Mouse (Mus musculus): ENCODE measurements at regions not wholly inside any gene's neighbourhood (a gene's known extent, or its start where the extent isn't known, plus 50 kb on each side); places are given as distances from the start of the nearest gene placed in this dataset.
A peak's percentile ranks its signal among the peaks of the same experiment; 100 is the strongest.

DNA sequence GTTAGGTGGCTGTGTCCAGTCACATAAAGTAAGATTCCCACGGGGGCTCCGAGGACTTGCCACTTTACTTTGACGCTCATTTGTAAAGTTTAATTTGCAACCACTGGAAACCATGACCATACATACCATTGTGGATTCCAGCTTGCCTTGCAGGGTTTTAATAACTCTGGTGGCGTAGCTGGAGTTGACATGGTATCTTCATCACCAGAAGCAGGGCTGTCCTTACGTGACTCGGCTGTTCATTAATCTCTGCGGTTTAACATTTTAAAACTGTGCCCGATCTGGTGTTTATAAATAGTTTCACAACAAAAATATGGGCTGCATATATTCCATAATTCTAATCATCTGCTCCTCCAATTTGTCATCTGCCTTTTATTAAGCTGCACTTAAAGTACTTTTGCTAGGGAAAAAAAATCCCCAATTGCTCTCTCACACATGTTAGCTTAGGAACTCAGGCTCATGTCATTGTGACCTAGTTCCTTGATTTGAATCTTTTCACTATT lies 159.1 kb downstream of the Ndfip2 start:
- Histone ChIP-seq H3K4me2 (no peak overlapping the region), H3K27ac (replicated peaks) (no peak overlapping the region), H3K36me3 (no peaks in the 10 kb centered on the region), H3K9ac (replicated peaks) (no peak overlapping the region), H3K27me3 (replicated peaks) (no peaks in the 10 kb centered on the region), H3K4me3 (replicated peaks) (no peak overlapping the region), H3K4me1 (no peaks in the 10 kb centered on the region), H3K9me3 (replicated peaks) (no peaks in the 10 kb centered on the region)
- 72% methylated on average over 8 of the region's 8 CpGs for WGBS
- no peak for ATAC-seq (ENCODE audit: low FRiP score)

DNA sequence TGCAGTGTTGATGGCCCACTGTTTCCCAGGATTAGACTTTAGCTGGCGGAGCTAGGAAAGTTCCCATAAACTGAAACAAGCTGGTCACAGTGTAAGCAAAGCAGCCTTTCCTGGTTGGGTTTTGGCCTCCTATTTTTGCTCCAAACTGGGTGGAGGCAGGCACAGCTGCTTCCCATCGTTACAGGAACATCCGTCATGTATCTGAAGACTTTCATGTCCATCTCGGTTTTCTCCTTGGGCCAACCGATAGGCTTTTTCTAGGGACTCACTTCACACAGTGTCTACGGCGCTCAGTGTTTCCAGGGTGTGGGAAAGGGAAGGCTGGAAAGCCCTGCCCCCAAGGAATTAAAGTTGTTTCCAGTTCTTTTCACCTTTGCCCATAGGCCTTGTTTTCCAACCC lies 158.6 kb downstream of the Ndfip2 start:
- Histone ChIP-seq H3K36me3 (no peaks in the 10 kb centered on the region), H3K27me3 (replicated peaks) (no peaks in the 10 kb centered on the region), H3K4me1 (no peaks in the 10 kb centered on the region), H3K9ac (replicated peaks) (no peak overlapping the region), H3K4me2 (no peak overlapping the region), H3K9me3 (replicated peaks) (no peaks in the 10 kb centered on the region), H3K27ac (replicated peaks) (no peak overlapping the region), H3K4me3 (replicated peaks) (no peak overlapping the region)
- ATAC-seq (ENCODE audit: low FRiP score) = no peak
- 66% methylated on average over 7 of the region's 7 CpGs for WGBS

DNA sequence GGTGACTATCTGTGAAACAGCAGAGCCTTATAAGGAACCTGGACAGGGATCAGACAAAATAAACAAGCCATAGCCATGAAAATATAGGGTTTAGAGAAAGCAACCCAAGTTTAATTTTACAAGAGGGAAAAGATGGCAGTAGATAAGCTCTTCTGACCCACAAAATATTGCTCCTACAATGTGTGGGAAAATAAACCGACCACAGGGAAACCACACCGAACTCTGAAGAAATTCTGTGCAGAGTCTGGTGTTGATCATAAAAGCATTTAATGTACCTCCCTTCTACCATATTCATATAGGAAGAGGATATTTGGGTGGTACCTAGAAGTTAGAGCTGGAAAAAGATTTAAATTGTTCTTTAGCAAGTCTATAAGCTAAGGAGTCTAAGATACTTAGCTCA lies 146.3 kb downstream of the Ndfip2 start:
- H3K27ac ChIP-seq (replicated peaks) = no peak overlapping the region
- no peak for ATAC-seq (ENCODE audit: low FRiP score)
- H3K9me3 ChIP-seq (replicated peaks) = no peaks in the 10 kb centered on the region
- 95% methylated on average over 2 of the region's 2 CpGs for WGBS
- H3K9ac ChIP-seq (replicated peaks) = no peak overlapping the region
- no peaks in the 10 kb centered on the region for H3K36me3 ChIP-seq
- H3K4me2 ChIP-seq = no peak overlapping the region
- H3K4me3 ChIP-seq (replicated peaks) = no peak overlapping the region
- no peaks in the 10 kb centered on the region for H3K4me1 ChIP-seq
- H3K27me3 ChIP-seq (replicated peaks) = no peaks in the 10 kb centered on the region

DNA sequence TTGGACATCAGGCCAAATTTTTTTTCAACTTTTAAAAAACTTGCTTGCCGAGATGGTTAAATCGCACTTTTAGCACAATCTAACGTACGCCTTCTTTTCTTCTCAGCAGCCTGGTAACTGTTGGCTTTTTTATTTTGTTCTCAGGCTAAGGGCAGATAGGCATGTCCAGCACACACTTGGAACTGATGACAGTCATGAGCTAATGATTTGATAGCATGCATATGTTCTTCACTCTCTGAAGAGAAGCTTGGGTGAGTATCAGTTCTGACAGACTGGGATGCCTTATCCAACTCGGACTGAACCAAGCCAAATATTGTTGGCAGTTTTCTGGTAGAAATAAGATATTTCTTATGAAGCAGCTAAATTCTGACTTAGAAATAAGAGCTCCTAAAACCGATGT lies 145.9 kb downstream of the Ndfip2 start:
- H3K36me3 ChIP-seq = no peaks in the 10 kb centered on the region
- no peaks in the 10 kb centered on the region for H3K27me3 ChIP-seq (replicated peaks)
- no peaks in the 10 kb centered on the region for H3K9me3 ChIP-seq (replicated peaks)
- no peaks in the 10 kb centered on the region for H3K4me1 ChIP-seq
- no peak overlapping the region for H3K9ac ChIP-seq (replicated peaks)
- WGBS = 92% methylated on average over 6 of the region's 6 CpGs
- no peak overlapping the region for H3K4me2 ChIP-seq
- no peak for ATAC-seq (ENCODE audit: low FRiP score)
- no peak overlapping the region for H3K4me3 ChIP-seq (replicated peaks)
- H3K27ac ChIP-seq (replicated peaks) = no peak overlapping the region

DNA sequence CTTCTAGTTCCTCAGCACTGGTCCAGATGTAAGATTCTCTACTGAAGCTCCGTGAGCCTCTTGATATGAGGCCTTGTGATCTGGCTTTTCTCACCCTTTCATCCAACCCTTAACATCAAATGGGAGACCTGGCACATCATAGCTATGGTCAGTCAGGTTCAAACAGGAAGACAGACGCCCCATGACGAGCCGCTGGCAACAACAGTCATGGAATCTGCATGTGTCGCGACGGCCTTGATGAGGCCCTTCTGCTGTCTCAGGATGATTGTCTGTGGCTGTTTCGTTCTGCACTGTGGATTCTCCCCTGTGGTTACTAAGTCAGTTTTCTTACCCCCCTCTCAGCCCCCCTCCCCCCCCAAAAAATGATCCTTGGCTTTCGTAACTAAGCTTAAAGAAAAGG lies 144.9 kb downstream of the Ndfip2 start:
- Histone ChIP-seq H3K4me1 (no peaks in the 10 kb centered on the region), H3K36me3 (no peaks in the 10 kb centered on the region), H3K27ac (replicated peaks) (no peak overlapping the region), H3K9me3 (replicated peaks) (no peaks in the 10 kb centered on the region), H3K27me3 (replicated peaks) (no peaks in the 10 kb centered on the region), H3K4me2 (no peak overlapping the region), H3K4me3 (replicated peaks) (no peak overlapping the region), H3K9ac (replicated peaks) (no peak overlapping the region)
- WGBS = 95% methylated on average over 9 of the region's 9 CpGs
- no peak for ATAC-seq (ENCODE audit: low FRiP score)

DNA sequence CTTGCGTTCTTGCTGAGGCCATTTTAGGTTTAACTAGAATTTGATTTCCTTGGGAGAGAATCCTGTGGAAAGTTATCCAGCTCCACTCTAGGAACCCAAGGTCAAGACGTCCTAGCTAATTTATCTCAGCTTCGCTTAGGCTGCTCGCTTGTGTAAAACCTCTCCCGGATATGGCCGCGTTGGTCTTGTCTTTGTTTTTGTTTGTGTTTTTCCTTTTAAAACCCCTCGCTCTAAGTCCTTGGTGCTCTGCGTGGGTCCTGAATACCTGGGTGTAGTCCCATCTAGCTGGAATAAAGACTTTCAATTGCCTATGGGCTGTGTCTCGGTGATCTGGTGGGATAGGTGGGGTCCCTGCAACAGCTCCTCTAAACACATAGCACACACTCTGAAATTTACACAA lies 144.2 kb downstream of the Ndfip2 start:
- Histone ChIP-seq H3K9ac (replicated peaks) (no peak overlapping the region), H3K27me3 (replicated peaks) (no peaks in the 10 kb centered on the region), H3K9me3 (replicated peaks) (no peaks in the 10 kb centered on the region), H3K4me1 (no peaks in the 10 kb centered on the region), H3K4me3 (replicated peaks) (no peak overlapping the region), H3K27ac (replicated peaks) (no peak overlapping the region), H3K36me3 (no peaks in the 10 kb centered on the region), H3K4me2 (no peak overlapping the region)
- no peak for ATAC-seq (ENCODE audit: low FRiP score)
- WGBS = 95% methylated on average over 10 of the region's 10 CpGs

DNA sequence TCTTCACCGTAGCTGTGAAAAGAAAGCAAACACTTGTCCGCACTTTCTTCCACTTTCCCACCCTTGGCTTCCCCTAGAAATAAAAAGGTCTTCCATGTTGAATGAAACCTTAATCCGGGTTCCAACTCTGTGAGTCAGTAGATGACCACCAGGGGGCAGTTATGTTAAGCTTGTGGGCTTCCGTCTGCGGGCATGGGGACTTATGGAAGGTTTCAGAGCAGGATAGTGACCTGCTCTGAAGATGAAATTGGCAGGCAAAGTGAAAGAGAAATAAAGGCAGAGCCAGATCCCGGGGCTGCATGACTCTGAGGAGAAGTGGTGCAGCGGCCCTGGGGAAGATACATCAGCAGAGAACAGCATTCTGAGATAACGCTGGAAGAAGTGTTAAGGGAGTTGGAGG lies 139.1 kb downstream of the Ndfip2 start:
- ATAC-seq (ENCODE audit: low FRiP score) = peak; percentile 66; the same call in 1 of the 2 replicates
- no peaks in the 10 kb centered on the region for H3K4me1 ChIP-seq
- 27% methylated on average over 8 of the region's 8 CpGs for WGBS
- no peak overlapping the region for H3K27ac ChIP-seq (replicated peaks)
- H3K36me3 ChIP-seq = no peaks in the 10 kb centered on the region
- H3K4me3 ChIP-seq (replicated peaks) = no peak overlapping the region
- H3K4me2 ChIP-seq = peak overlapping the region; percentile 26
- H3K9me3 ChIP-seq (replicated peaks) = no peaks in the 10 kb centered on the region
- H3K9ac ChIP-seq (replicated peaks) = no peak overlapping the region
- no peaks in the 10 kb centered on the region for H3K27me3 ChIP-seq (replicated peaks)

DNA sequence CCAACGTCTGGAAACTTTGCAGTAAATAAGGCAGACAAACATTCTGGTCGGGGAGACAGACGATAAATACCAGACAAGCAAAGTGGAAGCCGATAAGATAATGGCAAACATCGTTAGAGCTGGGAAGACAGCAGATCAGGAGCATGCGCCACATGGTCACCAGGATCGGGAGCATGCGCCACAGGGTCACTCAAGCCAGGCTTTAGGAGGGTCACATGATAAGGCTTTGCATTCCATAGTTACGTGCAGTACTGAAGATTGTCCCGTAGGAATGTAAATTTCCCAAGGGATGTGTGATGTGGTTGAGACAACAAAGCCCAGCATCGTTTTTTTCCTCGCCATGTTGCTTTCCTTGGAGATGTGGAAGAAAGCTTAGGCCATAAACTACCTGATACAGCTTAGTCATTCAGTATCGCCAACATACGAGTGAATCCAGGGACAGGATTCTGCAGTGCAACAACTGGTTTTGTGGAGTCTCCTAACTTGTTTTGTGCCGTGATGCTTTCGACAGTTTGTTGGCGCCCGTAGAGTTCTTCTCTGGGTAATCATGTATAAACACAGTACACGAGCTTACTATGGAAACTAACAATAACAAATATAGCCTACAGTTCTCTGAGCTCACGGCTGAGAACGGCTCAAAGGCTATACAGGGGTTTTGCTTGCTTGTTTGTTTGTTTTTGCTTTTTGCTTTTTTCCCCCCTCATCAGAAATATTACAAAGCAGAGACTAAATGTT lies 133.9 kb downstream of the Ndfip2 start:
- Histone ChIP-seq H3K27me3 (replicated peaks) (no peaks in the 10 kb centered on the region), H3K4me1 (no peaks in the 10 kb centered on the region), H3K4me3 (replicated peaks) (no peak overlapping the region), H3K27ac (replicated peaks) (no peak overlapping the region), H3K36me3 (no peaks in the 10 kb centered on the region), H3K9me3 (replicated peaks) (no peaks in the 10 kb centered on the region), H3K4me2 (no peak overlapping the region), H3K9ac (replicated peaks) (no peak overlapping the region)
- WGBS = 92% methylated on average over 21 of the region's 21 CpGs
- ATAC-seq (ENCODE audit: low FRiP score) = no peak

DNA sequence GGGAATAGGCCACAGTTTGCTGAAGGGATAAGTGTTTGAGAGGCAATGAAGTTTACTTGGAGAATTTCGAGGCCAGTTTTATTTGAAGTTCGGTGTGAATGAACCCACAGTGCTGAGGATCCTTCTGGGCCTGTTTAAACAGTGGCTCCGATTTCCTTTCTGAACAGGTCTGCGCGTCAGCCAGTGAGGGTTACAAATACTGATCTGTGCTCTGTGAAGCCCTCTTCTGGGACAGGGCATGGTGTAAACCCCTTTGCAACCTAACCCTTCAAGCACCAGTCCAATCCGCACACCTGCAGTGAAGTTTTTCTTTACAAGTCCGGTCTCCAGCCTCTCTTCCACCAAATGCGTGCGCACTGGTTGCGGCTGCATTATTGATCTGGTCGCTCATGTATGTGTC lies 133.1 kb downstream of the Ndfip2 start:
- no peak overlapping the region for H3K9ac ChIP-seq (replicated peaks)
- no peak overlapping the region for H3K27ac ChIP-seq (replicated peaks)
- no peak for ATAC-seq (ENCODE audit: low FRiP score)
- no peaks in the 10 kb centered on the region for H3K36me3 ChIP-seq
- no peaks in the 10 kb centered on the region for H3K27me3 ChIP-seq (replicated peaks)
- WGBS = 92% methylated on average over 11 of the region's 11 CpGs
- no peaks in the 10 kb centered on the region for H3K4me1 ChIP-seq
- no peaks in the 10 kb centered on the region for H3K9me3 ChIP-seq (replicated peaks)
- H3K4me2 ChIP-seq = no peak overlapping the region
- no peak overlapping the region for H3K4me3 ChIP-seq (replicated peaks)

DNA sequence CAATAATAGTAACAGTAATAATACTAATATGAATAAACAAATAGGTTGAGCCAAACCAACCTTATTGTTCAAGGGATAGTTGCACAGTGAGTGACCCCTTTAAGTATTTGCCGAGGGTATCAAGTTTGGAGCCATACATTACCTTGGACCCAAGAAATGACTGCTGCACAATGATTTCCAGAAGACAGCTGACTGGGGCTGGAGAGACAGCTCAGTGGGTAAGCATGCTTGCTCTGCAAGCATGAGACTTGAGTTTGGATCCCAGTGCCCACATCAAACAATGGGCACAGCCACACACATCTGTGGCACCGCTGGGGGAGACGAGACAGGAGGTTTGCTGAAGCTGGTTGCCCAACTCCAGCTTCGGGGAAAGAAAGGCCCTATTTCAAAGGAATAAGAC lies 126.7 kb downstream of the Ndfip2 start:
- H3K4me3 ChIP-seq (replicated peaks) = no peak overlapping the region
- no peak overlapping the region for H3K9ac ChIP-seq (replicated peaks)
- no peaks in the 10 kb centered on the region for H3K4me1 ChIP-seq
- H3K9me3 ChIP-seq (replicated peaks) = no peaks in the 10 kb centered on the region
- H3K4me2 ChIP-seq = no peak overlapping the region
- no peaks in the 10 kb centered on the region for H3K27me3 ChIP-seq (replicated peaks)
- no peak for ATAC-seq (ENCODE audit: low FRiP score)
- H3K27ac ChIP-seq (replicated peaks) = no peak overlapping the region
- no peaks in the 10 kb centered on the region for H3K36me3 ChIP-seq
- 84% methylated on average over 4 of the region's 4 CpGs for WGBS

DNA sequence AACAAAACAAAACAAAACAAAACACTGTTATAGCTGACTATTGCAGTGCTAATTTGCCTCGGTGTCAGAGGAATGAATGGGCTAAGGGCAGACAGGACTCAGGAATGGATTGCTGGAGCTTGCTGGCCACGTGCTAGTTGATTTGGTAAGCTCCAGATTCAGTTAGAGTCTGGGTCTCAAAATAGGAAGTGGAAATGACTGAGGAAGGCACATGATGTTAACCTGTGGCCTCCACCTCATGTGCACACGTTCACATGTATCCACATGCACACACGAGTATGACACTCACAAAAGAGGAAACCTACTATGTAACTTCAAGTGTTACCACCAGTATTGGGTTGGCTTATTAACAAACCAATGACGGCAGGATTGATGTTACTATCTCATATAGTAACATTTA lies 125.0 kb downstream of the Ndfip2 start:
- no peak overlapping the region for H3K4me2 ChIP-seq
- no peaks in the 10 kb centered on the region for H3K9me3 ChIP-seq (replicated peaks)
- no peak for ATAC-seq (ENCODE audit: low FRiP score)

DNA sequence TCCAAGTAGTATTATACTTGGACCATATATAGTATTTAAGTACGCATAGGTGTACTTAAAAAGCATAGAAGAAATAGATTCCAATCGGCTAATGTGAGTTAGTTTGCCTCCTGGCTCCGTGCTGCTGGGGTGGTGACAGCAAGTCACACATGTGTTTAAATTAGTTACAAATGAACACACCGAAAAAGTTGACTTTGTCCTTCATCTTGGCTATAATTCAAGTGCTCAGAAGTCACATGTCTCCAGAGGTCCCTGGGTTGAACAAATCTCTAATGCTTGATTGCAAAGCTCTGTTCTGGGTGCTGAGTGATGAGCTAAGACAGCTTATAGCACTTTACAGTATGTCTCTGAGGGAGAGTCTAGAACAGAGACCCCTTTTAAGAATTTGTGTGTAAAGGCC lies 121.7 kb downstream of the Ndfip2 start:
- Histone ChIP-seq H3K9ac (replicated peaks) (no peak overlapping the region), H3K27ac (replicated peaks) (no peak overlapping the region), H3K4me2 (no peak overlapping the region), H3K36me3 (no peaks in the 10 kb centered on the region), H3K4me3 (replicated peaks) (no peak overlapping the region), H3K4me1 (peaks cover 9% of the 10 kb centered on the region; the same call in 1 of the 2 replicates), H3K9me3 (replicated peaks) (no peaks in the 10 kb centered on the region), H3K27me3 (replicated peaks) (no peaks in the 10 kb centered on the region)
- 85% methylated on average over 4 of the region's 4 CpGs for WGBS
- no peak for ATAC-seq (ENCODE audit: low FRiP score)

More for the DNA sequence above, 125.0 kb downstream of the Ndfip2 start:
- Histone ChIP-seq H3K9ac (replicated peaks) (no peak overlapping the region), H3K36me3 (no peaks in the 10 kb centered on the region), H3K27me3 (replicated peaks) (no peaks in the 10 kb centered on the region), H3K27ac (replicated peaks) (no peak overlapping the region), H3K4me1 (peaks cover 4% of the 10 kb centered on the region; the same call in 1 of the 2 replicates), H3K4me3 (replicated peaks) (no peak overlapping the region)
- 81% methylated on average over 5 of the region's 5 CpGs for WGBS
